Mouse (Mus musculus) thymus, postnatal 25 days (tissue): ENCODE data around the gene Slfnl1.

Source experiments
- DNase-seq: peaks from one replicate; pipeline ENCODE4 v3.0.0; 2022

Slfnl1 gene

DNA sequence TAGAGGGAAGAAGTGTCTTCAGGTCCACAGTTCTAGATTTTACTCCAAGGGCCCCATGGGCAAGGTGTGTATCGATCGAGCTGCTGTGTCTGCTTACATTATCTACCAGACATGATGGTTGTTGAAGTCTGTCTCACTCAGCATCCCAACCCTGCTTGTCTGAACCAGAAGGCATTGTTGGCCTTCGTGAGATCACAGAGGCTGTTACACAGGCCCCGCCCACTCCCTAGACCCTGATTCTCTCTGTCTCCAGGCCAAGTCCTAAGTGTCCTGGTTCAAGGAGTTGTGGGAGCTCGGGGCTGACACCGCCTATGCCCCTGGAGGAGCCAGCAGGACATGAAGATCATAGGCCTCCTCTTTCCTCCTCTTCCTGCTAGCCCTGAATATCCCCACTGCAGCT lies at the start of gene Slfnl1:
Gene Slfnl1 (plus strand): TSS at position 246 of the 400 bp plus-strand sequence.
- DNase-seq, result no peak

DNA sequence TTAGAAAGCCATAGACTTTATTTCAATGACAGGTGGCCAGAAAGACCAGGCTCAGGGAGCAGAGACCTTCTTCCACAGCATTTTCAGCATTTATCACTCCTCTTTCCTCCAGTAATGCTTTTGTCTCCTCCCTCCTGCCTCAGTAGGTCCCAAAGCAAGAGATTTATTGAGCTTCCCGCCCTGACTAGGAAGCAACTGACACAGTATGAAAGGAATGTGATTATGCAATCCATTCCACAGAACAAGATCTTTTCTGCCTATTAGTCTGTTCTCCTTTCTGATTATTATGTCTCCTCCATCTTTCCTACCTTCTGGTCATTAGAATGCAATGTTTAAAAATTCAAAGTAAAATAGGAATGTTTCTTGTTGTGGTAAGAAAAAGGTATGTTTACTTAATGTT lies 44.3 kb upstream of the Slfnl1 start:
- DNase-seq, result no peak

DNA sequence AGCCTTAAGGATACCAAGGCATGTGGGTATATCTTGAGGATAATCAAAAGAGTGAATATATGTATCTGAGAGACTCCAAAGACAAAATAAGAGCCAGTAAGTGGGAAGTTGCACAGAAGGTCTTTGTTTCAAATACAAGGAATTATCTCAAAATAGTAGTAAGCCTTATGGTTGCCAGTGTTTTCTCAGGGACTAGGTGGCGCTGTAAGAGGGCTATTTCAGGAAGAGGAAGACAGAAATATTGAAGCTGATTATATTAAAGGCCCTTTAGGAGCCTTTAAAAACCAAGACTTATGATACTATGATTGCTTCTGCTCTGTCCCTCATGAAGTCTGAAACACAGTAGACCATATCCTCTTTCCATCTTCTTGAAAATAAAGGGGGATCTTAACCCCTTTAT lies 25.1 kb upstream of the Slfnl1 start:
- DNase-seq, result no peak

DNA sequence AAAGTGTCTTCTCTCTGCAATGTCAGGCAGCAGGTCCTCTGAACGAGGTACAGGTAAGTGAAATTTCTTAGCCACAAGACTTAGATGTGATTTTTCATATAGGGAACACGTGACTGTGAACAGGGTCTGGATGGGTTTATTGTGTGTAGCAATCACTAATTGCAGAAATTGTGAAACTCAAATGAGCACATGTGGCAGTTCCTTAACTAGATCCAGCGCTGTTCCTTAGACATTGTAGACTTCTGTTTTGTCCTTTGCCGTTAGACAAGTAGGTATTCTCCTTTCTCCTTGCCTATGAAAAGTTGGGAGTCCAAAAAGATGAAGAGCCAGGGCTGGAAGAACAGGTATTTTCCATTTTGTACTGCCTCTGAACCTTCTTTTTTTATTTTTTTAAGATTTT lies 20.8 kb upstream of the Slfnl1 start:
- no peak for DNase-seq

DNA sequence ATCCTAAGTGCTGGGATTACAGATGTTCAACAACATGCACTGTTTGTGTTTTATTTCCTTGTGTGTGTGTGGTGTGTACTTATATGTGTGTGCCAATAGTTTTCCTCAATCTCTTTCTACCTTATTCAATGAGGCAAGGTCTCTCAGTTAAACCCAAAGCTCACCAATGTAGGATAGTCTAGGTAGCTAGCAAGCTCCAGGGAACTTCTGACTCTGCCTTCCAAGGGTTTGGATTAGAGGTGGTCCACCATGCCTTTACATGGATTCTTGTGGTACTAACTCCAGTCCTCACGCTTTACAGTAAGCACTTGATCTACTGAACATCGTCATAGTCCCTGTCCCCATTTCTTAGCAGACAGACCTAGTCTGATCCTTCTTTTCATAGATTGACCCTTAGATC lies 17.7 kb upstream of the Slfnl1 start:
- no peak for DNase-seq

DNA sequence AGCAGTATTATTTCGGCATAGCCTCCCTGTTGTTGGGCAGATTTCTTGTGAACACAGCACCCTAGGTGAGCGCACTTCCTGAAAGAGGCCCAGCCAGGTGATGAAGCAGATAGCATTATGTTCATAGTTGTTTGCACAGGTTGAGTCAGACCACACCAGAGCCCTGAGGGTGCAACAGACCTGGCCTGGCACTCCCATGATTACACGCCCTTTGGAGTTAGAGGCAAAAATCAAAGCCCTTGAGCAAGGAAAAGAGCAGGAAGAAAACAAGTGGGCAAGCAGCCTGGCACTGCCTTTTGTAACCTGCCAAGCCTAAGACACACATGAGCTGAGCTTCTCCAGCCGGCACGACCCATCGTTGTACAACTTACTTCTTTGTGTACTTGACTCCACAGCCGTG lies 15.5 kb upstream of the Slfnl1 start:
- no peak for DNase-seq

DNA sequence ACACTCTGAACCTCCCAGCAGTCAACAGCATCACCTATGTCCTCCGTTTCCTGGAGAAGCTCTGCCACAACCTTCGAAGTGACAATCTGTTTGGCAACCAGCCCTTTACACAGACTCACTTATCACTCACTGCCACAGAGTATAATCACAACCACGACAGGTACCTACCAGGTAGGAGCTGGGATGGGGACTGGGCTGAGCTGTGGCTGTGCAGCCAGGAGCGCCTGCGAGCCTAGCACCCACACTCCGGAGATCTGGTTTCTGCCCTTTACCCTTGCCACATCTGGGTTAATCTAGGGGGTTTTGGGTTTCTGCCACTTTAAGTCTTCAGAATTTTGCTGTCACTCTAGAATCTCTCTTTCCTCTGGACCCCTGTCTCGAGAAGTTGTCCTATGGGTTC lies 15.1 kb upstream of the Slfnl1 start:
- DNase-seq, result no peak

DNA sequence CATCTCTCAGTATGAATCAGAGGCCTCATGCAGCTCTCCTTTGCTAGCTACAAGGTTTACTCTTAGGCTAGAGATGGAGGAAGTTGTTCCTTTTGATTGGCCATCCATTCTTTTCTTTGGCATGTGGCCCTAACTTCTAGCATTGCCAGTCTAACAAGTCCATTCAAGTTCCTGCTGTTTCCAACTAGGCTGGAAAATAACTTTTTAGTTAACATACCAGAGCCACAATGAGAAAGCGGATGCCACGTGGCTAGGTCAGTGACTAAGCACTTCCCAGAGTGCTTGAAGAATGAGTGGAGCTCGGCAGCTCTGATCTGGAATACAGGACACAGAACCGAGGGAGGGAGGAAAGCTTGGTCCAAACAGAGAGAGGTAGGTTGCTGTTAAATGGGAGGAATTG lies 14.7 kb upstream of the Slfnl1 start:
- no peak for DNase-seq

DNA sequence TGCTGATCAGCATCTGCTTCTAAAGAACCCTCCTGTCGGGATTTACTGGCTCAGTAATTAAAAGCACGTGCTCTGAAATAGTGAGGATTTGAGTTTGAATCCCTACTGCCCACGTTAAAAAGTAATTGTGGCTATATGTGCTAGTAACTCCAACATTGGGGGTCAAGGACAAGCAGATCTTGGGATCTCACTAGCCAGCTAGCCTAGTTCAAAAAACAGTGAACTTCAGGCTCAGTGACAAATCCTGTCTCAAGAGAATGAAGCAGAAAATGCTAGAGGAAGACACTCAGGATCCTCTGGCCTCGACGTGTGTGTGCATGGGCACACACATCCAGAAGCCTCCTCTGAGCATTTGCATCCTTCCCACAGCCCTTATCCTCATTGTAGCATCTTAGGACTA lies 10.3 kb upstream of the Slfnl1 start:
- DNase-seq, result no peak

DNA sequence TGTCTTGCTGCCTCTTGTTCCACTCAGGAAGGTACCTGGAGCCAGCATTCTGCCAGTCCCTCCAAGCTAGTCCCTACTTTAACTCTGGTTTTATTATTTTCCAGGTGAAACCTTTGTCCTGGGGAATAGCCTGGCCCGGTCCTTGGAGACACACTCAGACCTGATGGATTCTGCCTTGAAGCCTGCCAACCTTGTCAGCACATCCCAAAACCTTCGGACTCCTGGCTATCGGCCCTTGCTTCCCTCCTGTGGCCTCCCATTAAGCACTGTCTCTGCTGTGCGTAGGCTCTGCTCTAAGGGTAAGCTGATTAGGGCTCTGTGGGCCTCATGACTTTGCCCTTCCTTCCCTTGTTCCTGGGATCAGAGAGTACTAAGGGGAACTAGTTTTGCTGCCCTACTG lies 9.7 kb upstream of the Slfnl1 start:
- DNase-seq, result no peak

DNA sequence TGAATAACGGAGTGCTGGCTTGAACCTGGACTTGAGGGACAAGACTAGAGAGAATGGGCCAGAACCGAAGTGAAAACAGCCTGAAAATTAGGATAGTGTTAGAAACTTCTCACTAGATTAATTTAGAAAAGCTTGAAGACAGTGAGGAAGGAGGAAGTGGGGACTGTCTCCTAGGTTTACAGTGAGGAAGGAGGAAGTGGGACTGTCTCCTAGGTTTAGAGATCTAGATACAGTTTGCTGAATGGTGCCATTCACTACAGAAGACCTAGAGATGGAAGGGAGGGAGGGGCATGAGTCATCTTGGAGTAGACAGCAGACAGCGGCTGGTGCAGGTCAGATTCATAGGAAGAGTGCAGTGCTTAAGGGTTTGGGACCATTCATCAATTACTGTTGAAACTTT lies 8.9 kb upstream of the Slfnl1 start:
- no peak for DNase-seq

DNA sequence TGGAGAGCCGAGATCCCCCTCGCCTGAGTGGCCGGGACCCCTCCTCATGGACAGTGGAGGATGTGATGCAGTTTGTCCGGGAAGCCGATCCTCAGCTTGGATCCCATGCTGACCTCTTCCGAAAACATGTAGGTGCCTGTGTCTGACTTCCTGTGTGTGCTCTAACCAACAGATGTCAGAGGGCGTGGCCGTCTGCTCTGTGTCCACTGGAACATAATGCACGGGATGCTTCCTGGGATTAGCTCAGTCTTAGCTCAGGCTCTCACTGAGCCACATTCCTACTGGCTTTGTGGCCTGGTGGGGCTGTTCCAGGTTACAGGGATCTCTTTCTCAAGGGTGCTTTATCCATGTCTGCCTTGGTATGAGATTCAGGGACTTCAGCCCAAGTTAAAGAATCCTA lies 3.9 kb upstream of the Slfnl1 start:
- DNase-seq, result no peak

DNA sequence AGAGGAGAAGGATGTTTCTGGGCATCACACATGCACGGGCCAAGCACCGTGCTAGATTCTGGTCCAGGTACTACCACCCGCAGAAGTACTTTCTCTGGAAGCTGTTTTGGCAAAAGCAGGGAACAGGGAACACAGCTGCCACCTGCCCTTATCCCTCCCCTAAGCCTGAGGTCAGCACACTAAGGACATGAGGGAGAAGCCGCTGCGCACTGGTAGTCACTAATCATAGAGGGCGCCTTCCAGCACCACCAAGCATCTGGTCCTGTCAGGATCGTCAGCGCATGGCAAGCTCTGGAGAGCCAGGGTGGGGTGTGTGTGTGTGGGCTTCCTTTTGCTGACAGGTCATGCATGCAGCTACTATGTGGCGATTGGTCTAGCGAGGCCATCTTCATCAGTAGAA lies 6.6 kb downstream of the Slfnl1 start:
- DNase-seq, result no peak

DNA sequence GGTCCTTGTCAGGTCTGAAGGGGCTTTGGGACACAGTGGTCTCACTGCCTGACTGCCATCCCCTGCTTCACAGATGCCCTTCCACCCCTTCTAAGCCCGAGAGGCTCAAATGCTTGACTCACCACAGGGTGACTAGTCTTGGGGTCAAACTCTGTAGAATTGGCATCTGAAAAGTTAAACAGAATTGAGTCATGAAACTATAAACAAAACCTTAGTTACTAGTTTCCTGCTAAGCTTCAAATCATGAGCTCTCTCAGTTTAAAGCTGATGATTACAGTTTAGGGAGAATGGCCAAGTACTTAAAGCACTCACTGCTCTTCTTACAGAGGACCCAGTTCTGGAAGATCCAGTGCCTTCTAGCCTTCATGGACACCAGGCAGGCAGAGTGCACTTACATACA lies 12.9 kb downstream of the Slfnl1 start:
- no peak for DNase-seq

DNA sequence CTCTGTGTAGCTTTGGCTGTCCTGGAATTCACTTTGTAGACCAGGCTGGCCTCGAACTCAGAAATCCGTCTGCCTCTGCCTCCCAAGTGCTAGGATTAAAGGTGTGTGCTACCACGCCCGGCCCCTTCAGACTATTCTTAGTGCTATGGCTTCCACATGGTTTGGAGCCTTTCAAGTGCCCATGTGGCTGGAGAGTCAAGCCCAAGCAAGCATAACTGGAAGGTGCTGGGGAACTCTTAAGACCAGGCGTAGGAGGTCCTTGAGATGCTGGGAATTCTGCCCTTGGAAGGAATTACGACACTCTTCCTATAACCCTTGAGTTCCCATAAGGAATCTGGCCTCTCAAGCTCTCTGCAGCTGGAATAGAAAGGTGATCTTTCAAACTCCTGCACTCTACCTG lies 24.6 kb downstream of the Slfnl1 start:
- DNase-seq, result no peak

DNA sequence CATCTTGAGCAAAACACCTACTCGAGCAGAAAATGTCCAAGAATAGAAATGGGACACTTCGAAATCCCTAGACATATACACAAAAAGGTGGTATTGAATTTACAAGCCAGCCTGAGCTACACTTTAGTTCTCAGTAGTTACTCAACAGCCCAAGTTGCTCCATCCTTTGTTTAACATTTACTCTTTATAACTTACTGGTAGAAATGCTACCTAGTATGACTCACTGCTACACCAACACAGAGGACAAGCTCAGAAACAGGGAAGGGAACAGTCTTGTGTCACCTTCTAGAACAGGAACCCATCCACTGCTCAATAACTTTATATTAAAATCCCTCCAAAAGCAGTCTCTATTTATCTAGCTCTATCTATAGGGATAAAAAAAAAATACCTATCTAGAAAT lies 33.7 kb downstream of the Slfnl1 start:
- DNase-seq, result no peak

DNA sequence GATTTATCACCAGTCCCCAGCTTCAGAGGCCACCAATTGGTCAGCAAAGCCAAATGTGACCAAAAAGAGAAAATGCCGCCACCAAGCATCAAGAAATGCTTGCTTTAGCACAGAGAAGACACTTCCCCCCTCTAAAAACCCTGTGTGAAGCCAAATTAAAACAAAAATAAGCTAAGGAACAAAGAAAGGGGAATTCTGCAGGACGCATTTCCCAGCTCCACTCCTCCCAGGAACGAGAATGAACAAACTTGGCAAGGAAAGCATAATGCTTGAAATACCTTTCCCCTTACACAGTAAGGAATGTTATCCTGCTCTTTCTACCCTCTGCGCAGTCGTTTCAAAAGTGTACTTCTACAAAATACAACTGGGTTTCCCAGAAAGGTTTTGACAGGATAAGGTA lies 36.0 kb downstream of the Slfnl1 start:
- no peak for DNase-seq

DNA sequence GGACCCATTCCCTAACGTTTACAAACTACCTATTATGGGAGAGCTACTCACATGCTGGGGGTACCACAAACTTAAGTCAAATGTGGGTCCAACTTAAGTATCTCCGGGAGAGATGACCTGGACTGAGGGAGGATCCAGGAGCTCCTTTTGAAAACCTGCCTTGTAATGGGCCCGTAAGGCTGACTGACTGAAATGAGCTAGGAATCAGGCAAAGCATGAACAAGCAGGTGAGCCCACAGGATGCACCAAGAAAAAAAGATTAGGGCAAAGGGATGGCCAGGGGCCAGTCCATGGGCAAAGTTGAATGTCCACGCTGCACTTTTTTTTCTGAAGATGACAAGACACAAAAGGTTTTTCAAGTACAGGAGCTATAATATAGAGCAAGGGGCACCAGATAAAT lies 37.0 kb downstream of the Slfnl1 start:
- DNase-seq, result no peak

DNA sequence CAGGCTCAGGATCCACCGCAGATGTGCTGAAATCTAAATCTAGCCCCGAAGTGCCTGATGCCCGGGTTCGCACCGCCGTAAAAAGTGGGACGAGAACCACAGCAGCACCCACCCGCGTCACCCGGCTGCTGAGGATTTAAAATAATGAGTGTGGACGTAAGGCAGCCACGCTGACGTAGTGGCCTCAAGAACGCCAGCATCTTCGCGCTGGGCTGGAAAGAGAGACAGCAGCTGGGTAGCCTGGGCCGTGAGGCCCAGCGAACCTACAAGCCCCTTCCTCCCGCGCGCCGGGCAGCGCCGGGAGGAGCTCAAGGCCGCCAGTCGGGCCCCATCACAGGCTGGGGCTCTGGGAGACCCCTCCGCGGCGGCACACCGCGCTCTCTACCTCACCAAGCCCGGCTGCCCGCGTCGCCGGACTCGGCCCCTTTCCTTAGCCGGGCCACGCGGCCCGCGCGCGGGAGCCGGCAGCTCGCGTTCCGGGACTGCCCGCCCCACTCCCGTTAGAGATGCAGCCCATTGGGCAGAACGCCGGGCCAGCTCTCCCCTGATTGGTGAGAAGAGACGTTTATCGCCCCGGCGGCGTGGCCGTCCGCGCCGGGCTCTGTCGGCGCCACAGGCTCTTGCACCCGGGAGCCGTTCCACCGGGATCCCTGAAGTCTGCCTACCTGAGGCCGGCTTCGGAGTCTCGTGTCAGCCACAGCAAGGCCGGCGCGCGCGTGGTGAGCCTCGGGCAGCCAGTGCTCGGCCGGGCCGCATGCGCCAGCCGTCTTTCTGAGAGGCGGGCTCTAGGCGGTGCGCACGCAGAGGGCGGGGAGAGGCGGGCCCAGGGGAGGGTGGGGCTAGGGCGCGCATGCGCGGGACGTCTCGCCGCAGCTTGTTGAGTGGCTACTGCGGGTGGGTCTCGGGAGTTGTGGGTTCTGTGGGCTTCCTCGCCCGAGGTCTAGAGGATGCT lies 37.7 kb downstream of the Slfnl1 start, which contains the start of gene Ctps:
Gene Ctps (minus strand): TSS at position 791 of the 952 bp plus-strand sequence.
- DNase-seq, result peak; percentile 93

DNA sequence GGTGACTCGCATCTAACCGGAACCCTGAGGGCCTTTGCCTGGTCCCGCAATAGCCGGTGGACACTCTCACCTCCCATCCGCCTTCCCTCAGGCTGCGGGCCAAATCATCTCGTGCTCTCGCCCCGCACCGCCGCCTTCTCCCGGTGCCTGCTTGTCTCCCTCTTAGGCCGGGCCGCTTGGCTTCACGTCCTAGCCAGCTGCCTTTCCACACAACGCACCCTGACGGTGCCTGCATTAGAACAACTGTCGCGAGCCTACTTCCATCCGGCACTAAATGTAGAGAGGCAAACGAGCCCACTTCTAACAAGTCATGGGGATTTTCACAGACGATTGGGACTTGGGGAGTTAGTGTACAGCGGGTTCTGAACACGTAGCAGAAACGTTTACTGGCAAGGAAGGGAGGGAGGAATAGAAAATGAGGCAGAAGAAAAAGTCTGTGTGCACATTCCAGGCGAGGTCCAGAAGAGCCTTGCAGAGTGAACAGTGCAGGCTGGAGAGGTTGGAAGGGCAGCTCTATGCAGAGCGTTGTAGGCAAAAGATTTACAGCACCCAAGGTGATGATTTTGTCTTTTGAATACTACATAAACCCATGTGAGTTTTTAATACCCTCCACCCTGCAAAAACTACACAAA lies 38.5 kb downstream of the Slfnl1 start:
- no peak for DNase-seq

DNA sequence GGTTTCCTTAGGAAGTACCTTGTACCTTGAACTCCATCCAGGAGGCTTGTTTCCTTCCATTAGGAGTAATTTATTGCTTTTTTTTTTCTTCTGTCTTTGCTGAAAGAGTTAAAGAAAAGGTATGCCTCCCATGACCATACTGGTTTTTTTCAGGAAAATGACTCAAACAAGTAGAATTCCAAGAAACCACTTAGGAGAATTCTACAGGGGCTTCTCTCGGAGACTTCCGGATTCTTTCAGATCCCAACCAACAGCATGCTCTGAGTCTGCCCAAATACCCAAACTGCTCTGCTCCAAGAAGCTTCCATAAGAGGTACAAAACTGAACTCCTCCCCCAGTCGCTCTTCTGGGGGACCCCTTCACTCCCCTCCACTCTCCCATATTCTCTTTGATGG lies 39.0 kb downstream of the Slfnl1 start:
- DNase-seq, result no peak

DNA sequence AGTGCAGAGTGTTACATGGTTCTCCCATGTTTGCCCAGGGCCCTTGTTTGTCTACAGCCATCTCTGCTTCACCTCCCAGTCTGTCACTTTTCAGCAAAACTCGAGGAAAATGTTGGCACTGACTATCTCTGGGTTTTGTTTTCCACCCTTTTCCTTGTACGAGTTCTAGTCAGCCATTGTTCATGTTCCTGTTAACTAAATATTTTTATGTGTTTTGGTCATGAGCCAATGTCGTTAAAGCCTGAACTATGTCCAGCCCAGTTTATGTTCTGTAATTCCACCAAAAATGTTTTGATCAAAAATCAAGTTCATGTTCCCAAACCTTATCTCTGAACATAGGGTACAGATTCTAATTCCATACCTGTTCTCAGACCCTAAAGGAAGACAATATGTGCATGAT lies 39.7 kb downstream of the Slfnl1 start:
- no peak for DNase-seq

DNA sequence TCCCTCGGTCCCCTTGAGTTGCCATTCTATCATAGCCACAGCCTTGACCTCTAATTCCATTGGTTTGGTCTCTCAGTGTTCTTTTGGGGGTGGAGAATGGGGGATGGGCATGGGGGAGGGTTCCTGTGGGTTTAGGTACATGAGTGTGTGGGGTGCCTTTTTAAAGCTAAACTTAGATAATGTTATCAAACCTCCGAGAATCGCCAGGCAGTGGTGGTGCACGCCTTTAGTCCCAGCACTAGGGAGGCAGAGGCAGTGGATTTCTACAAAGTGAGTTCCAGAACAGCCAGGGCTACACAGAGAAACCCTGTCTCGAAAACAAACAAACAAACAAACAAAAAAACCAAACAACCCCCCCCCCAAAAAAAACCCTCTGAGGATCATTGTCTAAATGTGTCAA lies 48.9 kb downstream of the Slfnl1 start:
- no peak for DNase-seq

DNA sequence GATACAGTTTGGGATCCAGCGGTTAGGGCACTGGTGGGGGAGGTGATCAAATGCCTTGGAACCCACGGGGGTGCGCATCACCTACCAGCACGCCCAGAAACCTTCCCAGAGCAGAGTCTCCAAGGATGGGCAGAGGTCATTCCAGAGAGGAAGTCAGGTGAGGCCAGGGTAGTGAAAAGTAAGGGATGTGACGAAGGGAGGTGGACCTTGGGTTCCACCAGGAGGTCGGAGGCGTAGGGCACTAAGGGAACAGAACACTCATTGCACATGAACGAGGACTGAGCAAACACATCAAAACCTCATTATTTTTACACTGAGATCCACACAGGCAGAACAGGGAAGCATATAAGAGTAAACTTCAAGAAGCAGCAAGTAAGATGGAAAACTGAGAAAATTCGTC lies 49.7 kb downstream of the Slfnl1 start:
- no peak for DNase-seq
